Mouse (Mus musculus) embryonic facial prominence, embryonic 10.5 days (tissue): ENCODE results near the gene Tspan5. TPM values are rescaled to one million over a fixed set of nuclear protein-coding genes. Genes with fewer than 3 reads are reported as not detected.

Experiments used
- DNase-seq: peaks from one replicate; pipeline ENCODE4 v3.0.0-alpha.2; 2017; ENCODE audit warnings: low spot score
- H3K27ac ChIP-seq: fragments of 300-500 bp; sonication (generic); replicated peaks from 2 replicates; pipeline ENCODE4 v1.5.1; 2016; ENCODE audit warnings: mild to moderate bottlenecking
- H3K27me3 ChIP-seq: fragments of 300-500 bp; sonication (generic); replicated peaks from 2 replicates; pipeline ENCODE4 v1.6.1; 2016; ENCODE audit warnings: low read depth, mild to moderate bottlenecking; ENCODE audit not compliant: poor library complexity, severe bottlenecking
- H3K36me3 ChIP-seq: fragments of 300-500 bp; sonication (generic); replicated peaks from 2 replicates; pipeline ENCODE4 v1.6.1; 2016; ENCODE audit warnings: mild to moderate bottlenecking, moderate library complexity
- H3K4me1 ChIP-seq: fragments of 300-500 bp; sonication (generic); 2 replicates; pipeline ENCODE4 v1.6.1; 2016
- H3K4me3 ChIP-seq: fragments of 300-500 bp; sonication (generic); 2 replicates; pipeline ENCODE4 v1.5.1; 2016; ENCODE audit warnings: mild to moderate bottlenecking, moderate library complexity
- H3K9me3 ChIP-seq: fragments of 300-500 bp; sonication (generic); 2 replicates; pipeline ENCODE4 v1.6.1; 2016; ENCODE audit warnings: mild to moderate bottlenecking
- WGBS: fragments of 180-500 bp; shearing (Covaris S2); methylation state at CpG from one replicate; pipeline ENCODE4 v1.1.7; 2016; 5-methylcytosine and 5-hydroxymethylcytosine counted together
- polyA plus RNA-seq: library from polyadenylated mRNA; unstranded; fragments of >200 nt; fragmentation: Nextera tagmentation; extraction: Ambion mirVana; gene quantifications from 2 replicates; pipeline ENCODE4 v1.2.1, GENCODE M21; 2016

The Tspan5 gene
- polyA plus RNA-seq, 1 experiment from 2014 or later = 20.9 TPM

- DNase-seq = peak; percentile 7
Measured at GRCm38 (mm10) chr3:138914626-138915288, 172.8 kb downstream of the Tspan5 start.

DNA sequence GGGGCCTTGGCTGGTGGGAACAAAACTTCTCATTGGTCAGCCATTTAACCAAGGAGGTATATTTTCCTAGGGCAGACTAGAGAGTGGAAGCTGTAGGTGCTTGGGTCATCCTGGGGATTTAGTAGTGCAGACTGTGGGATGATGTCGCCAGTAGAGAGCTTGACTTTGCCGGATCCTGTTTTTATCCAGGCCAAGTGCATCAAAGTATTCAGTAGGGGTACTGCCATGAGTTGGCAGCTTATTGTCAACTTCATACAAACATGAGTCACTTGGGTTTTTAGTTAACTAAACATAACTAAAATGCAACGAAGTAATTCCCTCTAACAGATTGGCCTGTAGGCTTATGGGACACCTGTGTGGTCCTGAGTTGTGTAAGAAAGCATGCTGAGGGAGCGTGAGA, 174.6 kb downstream of the Tspan5 start:
- Histone ChIP-seq H3K4me3 (no peak overlapping the region), H3K27me3 (no peaks in the 10 kb centered on the region), H3K4me1 (peaks cover 6% of the 10 kb centered on the region; the same call in 1 of the 2 replicates), H3K27ac (no peak overlapping the region), H3K36me3 (peaks cover 4% of the 10 kb centered on the region; the same call in 1 of the 2 replicates), H3K9me3 (no peaks in the 10 kb centered on the region)
- 95% methylated on average over 4 of the region's 4 CpGs for WGBS
- DNase-seq = peak; percentile 3

More at GRCm38 (mm10) chr3:138914626-138915288, 172.8 kb downstream of the Tspan5 start:
- H3K27ac ChIP-seq = no peak overlapping the region
- no peaks in the 10 kb centered on the region for H3K36me3 ChIP-seq
- 62% methylated on average over 8 of the region's 8 CpGs for WGBS
- H3K9me3 ChIP-seq = no peaks in the 10 kb centered on the region
- H3K4me3 ChIP-seq = no peak overlapping the region
- no peaks in the 10 kb centered on the region for H3K27me3 ChIP-seq
- peaks cover 6% of the 10 kb centered on the region; the same call in 1 of the 2 replicates for H3K4me1 ChIP-seq

- Histone ChIP-seq H3K9me3 (no peaks in the 10 kb centered on the region), H3K36me3 (peaks cover 4% of the 10 kb centered on the region; the same call in 1 of the 2 replicates), H3K27ac (no peak overlapping the region), H3K27me3 (no peaks in the 10 kb centered on the region), H3K4me3 (no peak overlapping the region), H3K4me1 (peaks cover 6% of the 10 kb centered on the region; the same call in 1 of the 2 replicates)
- DNase-seq = peak; percentile 6
- WGBS = 87% methylated on average over 4 of the region's 4 CpGs
Measured at GRCm38 (mm10) chr3:138917016-138917415, 175.0 kb downstream of the Tspan5 start.

- H3K36me3 ChIP-seq = peaks cover 4% of the 10 kb centered on the region; the same call in 1 of the 2 replicates
- DNase-seq = peak; percentile 6
- H3K27me3 ChIP-seq = no peaks in the 10 kb centered on the region
- H3K27ac ChIP-seq = no peak overlapping the region
- no peaks in the 10 kb centered on the region for H3K9me3 ChIP-seq
- H3K4me1 ChIP-seq = peaks cover 6% of the 10 kb centered on the region; the same call in 1 of the 2 replicates
- no peak overlapping the region for H3K4me3 ChIP-seq
- 90% methylated on average over 4 of the region's 4 CpGs for WGBS
Measured at GRCm38 (mm10) chr3:138918241-138918640, 176.2 kb downstream of the Tspan5 start.

DNA sequence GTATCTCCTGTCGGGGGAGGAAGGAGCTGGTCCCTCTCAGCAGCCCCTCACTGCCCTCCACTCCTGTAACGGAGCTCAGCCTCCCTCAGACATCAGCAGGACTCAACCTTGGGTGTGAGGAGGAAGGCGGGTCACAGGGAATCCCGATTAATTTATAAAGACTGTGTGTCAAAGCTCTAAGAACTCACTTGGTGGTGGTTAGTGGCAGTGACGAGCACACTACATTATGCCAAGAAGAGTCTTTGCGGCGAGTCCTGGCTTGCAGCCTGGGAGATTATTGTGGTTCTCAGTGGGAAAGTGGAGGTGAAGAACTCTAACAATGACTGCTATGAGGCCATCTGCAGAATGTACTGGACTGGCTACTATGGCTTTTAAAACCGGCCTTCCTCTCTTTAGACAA, 184.2 kb downstream of the Tspan5 start:
- no peak for DNase-seq
- H3K9me3 ChIP-seq = no peaks in the 10 kb centered on the region
- WGBS = 92% methylated on average over 8 of the region's 8 CpGs
- H3K4me3 ChIP-seq = no peak overlapping the region
- no peaks in the 10 kb centered on the region for H3K4me1 ChIP-seq
- H3K36me3 ChIP-seq = peaks cover 64% of the 10 kb centered on the region
- H3K27ac ChIP-seq = no peak overlapping the region
- no peaks in the 10 kb centered on the region for H3K27me3 ChIP-seq

DNA sequence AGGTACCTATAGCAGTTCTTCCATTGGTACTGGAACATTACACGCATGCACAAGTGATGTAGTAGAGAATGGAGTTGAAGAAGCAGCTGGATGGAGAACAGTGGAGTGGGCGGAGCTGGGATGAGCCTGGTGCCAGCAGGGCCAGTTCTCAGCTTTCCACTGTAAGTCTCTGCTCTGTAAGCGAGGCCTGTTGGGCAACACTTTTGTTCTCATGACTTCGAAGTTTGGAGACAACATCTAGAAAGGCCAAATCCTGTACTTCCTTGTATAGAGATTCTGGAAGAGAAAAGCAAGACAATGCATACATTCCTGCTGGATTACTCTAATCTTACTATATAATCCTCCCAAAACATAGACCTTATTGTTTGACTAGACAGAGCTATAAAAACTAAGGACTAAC, 185.4 kb downstream of the Tspan5 start:
- 97% methylated on average over 4 of the region's 4 CpGs for WGBS
- Histone ChIP-seq H3K27me3 (no peaks in the 10 kb centered on the region), H3K27ac (no peak overlapping the region), H3K4me3 (no peak overlapping the region), H3K9me3 (no peaks in the 10 kb centered on the region), H3K4me1 (no peaks in the 10 kb centered on the region), H3K36me3 (peaks cover 65% of the 10 kb centered on the region)
- no peak for DNase-seq

- Histone ChIP-seq H3K27me3 (no peaks in the 10 kb centered on the region), H3K4me1 (peaks cover 4% of the 10 kb centered on the region), H3K9me3 (no peaks in the 10 kb centered on the region), H3K27ac (no peak overlapping the region), H3K4me3 (no peak overlapping the region), H3K36me3 (peaks cover 49% of the 10 kb centered on the region)
- no peak for DNase-seq
- WGBS = 90% methylated on average over 8 of the region's 8 CpGs
Measured at GRCm38 (mm10) chr3:138936780-138937179, 194.8 kb downstream of the Tspan5 start.

GRCm38 (mm10) chr3:138937241-138937640, 195.2 kb downstream of the Tspan5 start:
- no peaks in the 10 kb centered on the region for H3K9me3 ChIP-seq
- no peak overlapping the region for H3K27ac ChIP-seq
- H3K36me3 ChIP-seq = peaks cover 49% of the 10 kb centered on the region
- no peak overlapping the region for H3K4me3 ChIP-seq
- DNase-seq = no peak
- 96% methylated on average over 10 of the region's 10 CpGs for WGBS
- no peaks in the 10 kb centered on the region for H3K27me3 ChIP-seq
- H3K4me1 ChIP-seq = peaks cover 6% of the 10 kb centered on the region

DNA sequence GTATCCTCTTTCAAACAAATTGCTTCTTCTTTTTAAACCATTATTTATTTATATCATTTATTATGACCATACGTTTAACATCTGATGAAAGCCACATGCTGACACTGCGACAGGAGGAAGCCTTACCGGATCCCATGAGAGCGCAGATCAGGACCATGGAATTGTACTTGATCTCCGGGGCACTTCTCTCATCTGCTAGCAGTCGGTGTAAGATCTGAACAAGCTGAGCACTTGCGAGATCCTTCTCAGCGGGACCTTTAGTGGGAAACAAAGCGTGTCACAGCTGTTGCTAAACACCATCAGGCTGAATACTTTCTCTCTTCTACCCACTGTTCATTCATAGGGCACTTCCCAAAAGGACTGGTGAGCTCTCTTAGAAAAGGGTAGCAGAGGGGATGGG, 199.6 kb downstream of the Tspan5 start:
- no peak overlapping the region for H3K4me3 ChIP-seq
- 48% methylated on average over 9 of the region's 9 CpGs for WGBS
- H3K9me3 ChIP-seq = no peaks in the 10 kb centered on the region
- no peak for DNase-seq
- H3K36me3 ChIP-seq = peaks cover 68% of the 10 kb centered on the region
- H3K27me3 ChIP-seq = no peaks in the 10 kb centered on the region
- H3K27ac ChIP-seq = no peak overlapping the region
- peaks cover 6% of the 10 kb centered on the region for H3K4me1 ChIP-seq

- H3K9me3 ChIP-seq = no peaks in the 10 kb centered on the region
- H3K36me3 ChIP-seq = peaks cover 51% of the 10 kb centered on the region
- 93% methylated on average over 3 of the region's 3 CpGs for WGBS
- no peak overlapping the region for H3K27ac ChIP-seq
- H3K4me3 ChIP-seq = no peak overlapping the region
- DNase-seq = no peak
- H3K27me3 ChIP-seq = no peaks in the 10 kb centered on the region
- H3K4me1 ChIP-seq = peaks cover 6% of the 10 kb centered on the region
Measured at GRCm38 (mm10) chr3:138945516-138945915, 203.5 kb downstream of the Tspan5 start.

DNA sequence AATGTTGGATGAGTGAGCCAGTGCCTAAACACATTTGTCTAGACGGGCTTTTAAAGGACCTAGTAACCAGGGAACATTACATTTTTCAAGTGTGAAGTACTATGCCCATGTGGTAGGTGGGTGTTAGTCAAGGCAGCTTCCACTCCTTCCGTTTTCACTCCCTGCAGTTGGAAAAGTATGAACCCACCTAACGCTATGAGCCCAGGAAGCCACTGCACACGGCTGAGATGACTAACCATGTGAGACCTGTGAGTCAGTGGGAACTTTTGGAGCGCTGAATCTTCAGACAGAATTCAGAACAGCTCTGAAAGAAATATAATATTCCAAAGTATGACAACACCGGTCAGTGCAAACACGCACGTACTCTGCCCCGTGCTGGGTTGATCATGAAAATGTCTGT, 207.1 kb downstream of the Tspan5 start:
- WGBS = 92% methylated on average over 9 of the region's 9 CpGs
- no peaks in the 10 kb centered on the region for H3K4me1 ChIP-seq
- DNase-seq = no peak
- H3K27me3 ChIP-seq = no peaks in the 10 kb centered on the region
- no peak overlapping the region for H3K27ac ChIP-seq
- no peak overlapping the region for H3K4me3 ChIP-seq
- peaks cover 57% of the 10 kb centered on the region for H3K36me3 ChIP-seq
- H3K9me3 ChIP-seq = no peaks in the 10 kb centered on the region

GRCm38 (mm10) chr3:138955220-138955619, 213.2 kb downstream of the Tspan5 start:
- peaks cover 64% of the 10 kb centered on the region for H3K36me3 ChIP-seq
- no peak overlapping the region for H3K4me3 ChIP-seq
- 92% methylated on average over 7 of the region's 7 CpGs for WGBS
- no peaks in the 10 kb centered on the region for H3K27me3 ChIP-seq
- no peak for DNase-seq
- no peaks in the 10 kb centered on the region for H3K4me1 ChIP-seq
- no peaks in the 10 kb centered on the region for H3K9me3 ChIP-seq
- no peak overlapping the region for H3K27ac ChIP-seq
